Mouse (Mus musculus): ENCODE results near the gene Npm1. TPM values are rescaled to one million over a fixed set of nuclear protein-coding genes. Genes with fewer than 3 reads are reported as not detected.
A peak's percentile ranks its signal among the peaks of the same experiment; 100 is the strongest.

The Npm1 gene
- total and polyA plus RNA-seq, 2 experiments from 2014 or later: 179 to 254 TPM

DNA sequence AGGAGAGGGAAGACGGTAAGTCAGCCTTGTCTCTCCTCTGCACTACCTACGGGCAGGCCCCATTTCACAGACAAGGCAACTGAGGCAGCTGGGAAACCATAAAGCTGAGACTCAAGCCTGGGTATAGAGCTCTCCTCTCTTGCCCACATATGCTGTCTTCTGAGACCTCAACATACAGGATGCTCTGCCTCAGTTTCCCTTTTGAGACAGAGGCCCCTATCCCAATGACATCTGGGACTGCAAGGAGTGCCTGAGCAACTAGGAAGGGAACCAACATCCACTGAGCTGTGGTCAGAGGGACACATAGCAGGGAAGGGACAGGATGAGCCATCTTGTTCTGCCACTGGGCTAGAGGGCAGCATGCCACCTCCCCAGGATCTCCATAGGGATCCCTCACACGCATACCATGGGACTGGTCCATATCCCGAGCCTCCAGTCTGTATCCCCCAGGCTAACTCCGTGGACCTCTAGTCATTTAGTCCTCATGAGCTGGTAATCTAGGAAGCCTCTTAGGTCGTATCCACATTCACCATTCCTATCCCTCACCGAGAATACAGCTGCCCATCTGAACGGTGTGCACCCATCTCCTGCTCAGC lies 28.5 kb downstream of the Npm1 start:
- DNase-seq (ENCODE audit: low spot score) (no peak), ATAC-seq (ENCODE audit: insufficient read depth, low read depth) (no peak)
- Histone ChIP-seq H3K9me3 (replicated peaks; ENCODE audit: control insufficient read depth, low read length) (no peaks in the 10 kb centered on the region), H3K9ac (replicated peaks; ENCODE audit: low read depth, low read length) (no peak overlapping the region), H3K4me3 (ENCODE audit: low read depth, low read length) (no peak overlapping the region), H3K36me3 (replicated peaks; ENCODE audit: control insufficient read depth, insufficient read depth, low read length) (no peaks in the 10 kb centered on the region; the same call in 1 of the 2 replicates), H3K27ac (ENCODE audit: low read depth) (no peak overlapping the region), H3K4me2 (ENCODE audit: low read depth, low read length) (no peak overlapping the region), H3K27me3 (ENCODE audit: control insufficient read depth, insufficient read depth, low read length) (no peaks in the 10 kb centered on the region), H3K4me1 (ENCODE audit: control insufficient read depth, insufficient read depth) (no peaks in the 10 kb centered on the region)
- WGBS: 84% methylated on average over 8 of the region's 8 CpGs
- TF ChIP-seq EP300 (IDR thresholded peaks at IDR 0.05; ENCODE audit: low read depth): no peak
- TF ChIP-seq CTCF (IDR thresholded peaks at IDR 0.05; ENCODE audit: low read depth): no peak

GRCm38 (mm10) chr11:33132619-33133338 lies 30.2 kb downstream of the Npm1 start:
- no peaks in the 10 kb centered on the region for H3K4me1 ChIP-seq (ENCODE audit: control insufficient read depth, insufficient read depth)
- no peak overlapping the region for H3K9ac ChIP-seq (replicated peaks; ENCODE audit: low read depth, low read length)
- H3K4me3 ChIP-seq (ENCODE audit: low read depth, low read length): no peak overlapping the region
- no peaks in the 10 kb centered on the region for H3K27me3 ChIP-seq (ENCODE audit: control insufficient read depth, insufficient read depth, low read length)
- WGBS: 67% methylated on average over 8 of the region's 8 CpGs
- H3K36me3 ChIP-seq (replicated peaks; ENCODE audit: control insufficient read depth, insufficient read depth, low read length): no peaks in the 10 kb centered on the region; the same call in 1 of the 2 replicates
- H3K9me3 ChIP-seq (replicated peaks; ENCODE audit: control insufficient read depth, low read length): no peaks in the 10 kb centered on the region
- no peak overlapping the region for H3K27ac ChIP-seq (ENCODE audit: low read depth)
- no peak for DNase-seq (ENCODE audit: low spot score)
- no peak for ATAC-seq (ENCODE audit: insufficient read depth, low read depth)
- TF ChIP-seq EP300 (IDR thresholded peaks at IDR 0.05; ENCODE audit: low read depth) (no peak), CTCF (IDR thresholded peaks at IDR 0.05; ENCODE audit: low read depth) (no peak)
- H3K4me2 ChIP-seq (ENCODE audit: low read depth, low read length): no peak overlapping the region

GRCm38 (mm10) chr11:33127058-33127457 lies 35.9 kb downstream of the Npm1 start:
- Histone ChIP-seq H3K4me1 (ENCODE audit: control insufficient read depth, insufficient read depth) (peaks cover 6% of the 10 kb centered on the region), H3K27me3 (ENCODE audit: control insufficient read depth, insufficient read depth, low read length) (0 out of 2 replicates have a peak, but pooled peaks cover 4% of the 10 kb centered on the region), H3K36me3 (replicated peaks; ENCODE audit: control insufficient read depth, insufficient read depth, low read length) (no peaks in the 10 kb centered on the region), H3K27ac (ENCODE audit: low read depth) (no peak overlapping the region), H3K4me3 (ENCODE audit: low read depth, low read length) (no peak overlapping the region), H3K4me2 (ENCODE audit: low read depth, low read length) (no peak overlapping the region), H3K9me3 (replicated peaks; ENCODE audit: control insufficient read depth, low read length) (no peaks in the 10 kb centered on the region), H3K9ac (replicated peaks; ENCODE audit: low read depth, low read length) (no peak overlapping the region)
- TF ChIP-seq CTCF (IDR thresholded peaks at IDR 0.05; ENCODE audit: low read depth) (no peak), EP300 (IDR thresholded peaks at IDR 0.05; ENCODE audit: low read depth) (no peak)
- ATAC-seq (ENCODE audit: insufficient read depth, low read depth): 0 out of 2 replicates have a peak, but pooled peaks have one; percentile 3
- no peak for DNase-seq (ENCODE audit: low spot score)

- peak overlapping the region; percentile 29 for H3K9ac ChIP-seq (replicated peaks; ENCODE audit: low read depth, low read length)
- no peaks in the 10 kb centered on the region for H3K36me3 ChIP-seq (replicated peaks; ENCODE audit: control insufficient read depth, insufficient read depth, low read length)
- 0 out of 2 replicates have a peak, but pooled peaks cover 7% of the 10 kb centered on the region for H3K27me3 ChIP-seq (ENCODE audit: control insufficient read depth, insufficient read depth, low read length)
- H3K4me3 ChIP-seq (ENCODE audit: low read depth, low read length): peak overlapping the region; percentile 34
- H3K4me1 ChIP-seq (ENCODE audit: control insufficient read depth, insufficient read depth): peaks cover 6% of the 10 kb centered on the region
- 11% methylated on average over 34 of the region's 37 CpGs for WGBS
- peak; percentile 58 for ATAC-seq (ENCODE audit: insufficient read depth, low read depth)
- no peaks in the 10 kb centered on the region for H3K9me3 ChIP-seq (replicated peaks; ENCODE audit: control insufficient read depth, low read length)
- DNase-seq (ENCODE audit: low spot score): no peak
- peak overlapping the region; percentile 60 for H3K4me2 ChIP-seq (ENCODE audit: low read depth, low read length)
- no peak for TF ChIP-seq CTCF (IDR thresholded peaks at IDR 0.05; ENCODE audit: low read depth)
- no peak for TF ChIP-seq EP300 (IDR thresholded peaks at IDR 0.05; ENCODE audit: low read depth)
- H3K27ac ChIP-seq (ENCODE audit: low read depth): no peak overlapping the region
These were observed 40.3 kb downstream of the Npm1 start for GRCm38 (mm10) chr11:33122575-33123268.

- ATAC-seq (ENCODE audit: insufficient read depth, low read depth): no peak
- 67% methylated on average over 8 of the region's 8 CpGs for WGBS
- no peaks in the 10 kb centered on the region for H3K36me3 ChIP-seq (replicated peaks; ENCODE audit: control insufficient read depth, insufficient read depth, low read length)
- H3K4me3 ChIP-seq (ENCODE audit: low read depth, low read length): no peak overlapping the region
- H3K9me3 ChIP-seq (replicated peaks; ENCODE audit: control insufficient read depth, low read length): no peaks in the 10 kb centered on the region
- TF ChIP-seq EP300 (IDR thresholded peaks at IDR 0.05; ENCODE audit: low read depth) (no peak), CTCF (IDR thresholded peaks at IDR 0.05; ENCODE audit: low read depth) (no peak)
- 0 out of 2 replicates have a peak, but pooled peaks cover 7% of the 10 kb centered on the region for H3K27me3 ChIP-seq (ENCODE audit: control insufficient read depth, insufficient read depth, low read length)
- H3K4me2 ChIP-seq (ENCODE audit: low read depth, low read length): no peak overlapping the region
- no peak for DNase-seq (ENCODE audit: low spot score)
- H3K4me1 ChIP-seq (ENCODE audit: control insufficient read depth, insufficient read depth): peaks cover 6% of the 10 kb centered on the region
- H3K9ac ChIP-seq (replicated peaks; ENCODE audit: low read depth, low read length): no peak overlapping the region
- no peak overlapping the region for H3K27ac ChIP-seq (ENCODE audit: low read depth)
These were observed 43.5 kb downstream of the Npm1 start for GRCm38 (mm10) chr11:33119556-33119955.

Data from heart, postnatal 0 days (tissue).